Mouse (Mus musculus): ENCODE measurements around the gene Zg16.

Gene Zg16

DNA sequence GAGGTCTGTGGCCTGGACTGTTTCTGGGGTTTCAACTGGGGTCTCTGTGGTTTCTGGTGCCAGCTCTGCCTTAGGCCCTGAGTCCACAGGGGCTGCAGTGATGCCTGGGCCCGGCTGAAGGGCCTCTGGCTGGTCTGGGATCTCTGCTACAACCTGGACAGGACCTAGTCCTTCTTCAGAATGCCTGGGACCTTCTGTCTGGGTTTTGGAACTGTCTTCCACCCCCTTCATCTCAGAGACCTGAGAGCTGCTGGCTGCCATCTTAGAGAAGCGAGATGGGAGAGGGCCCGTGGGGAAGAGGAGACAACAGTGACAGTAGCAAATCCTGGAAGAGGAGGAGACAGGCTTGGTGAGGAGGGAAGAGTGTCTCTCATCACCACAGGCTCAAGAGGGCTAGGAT is 67.1 kb downstream of the Zg16 start:
- DNase-seq = peak; percentile 55 to 61

DNA sequence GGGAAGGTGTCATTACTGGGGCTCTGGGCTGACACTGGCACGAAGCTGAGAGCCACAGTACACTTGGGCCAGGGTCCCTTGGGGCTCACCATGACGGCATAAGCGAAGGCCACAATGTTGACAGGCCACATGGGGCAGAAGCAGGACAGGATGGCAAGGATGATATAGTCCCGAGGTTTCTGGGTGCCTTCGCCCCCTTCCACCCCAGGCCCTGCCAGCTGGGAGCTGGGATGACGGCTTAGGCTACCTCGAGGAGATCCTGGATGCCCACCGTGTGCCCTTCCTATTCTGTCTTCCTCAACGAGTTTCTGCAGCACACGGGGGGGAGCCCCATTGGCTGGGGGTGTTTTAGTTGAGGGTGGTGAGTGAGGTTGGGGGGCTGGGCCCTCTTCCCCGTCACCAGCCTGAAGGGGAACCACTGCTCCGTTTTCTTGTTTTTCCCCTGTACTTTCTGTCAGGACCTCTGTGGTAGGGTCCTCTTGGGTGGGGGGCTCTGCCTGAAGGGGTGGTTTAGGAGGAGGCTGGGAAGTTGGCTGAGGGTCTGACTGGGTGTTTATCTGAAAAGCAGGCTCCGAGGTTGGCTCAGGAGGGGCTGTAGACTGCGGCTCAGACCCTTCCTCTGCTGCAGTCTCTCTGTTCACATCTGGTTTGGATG is 67.7 kb downstream of the Zg16 start:
- peak in 1 of 2 experiments; percentile 48 for DNase-seq

DNA sequence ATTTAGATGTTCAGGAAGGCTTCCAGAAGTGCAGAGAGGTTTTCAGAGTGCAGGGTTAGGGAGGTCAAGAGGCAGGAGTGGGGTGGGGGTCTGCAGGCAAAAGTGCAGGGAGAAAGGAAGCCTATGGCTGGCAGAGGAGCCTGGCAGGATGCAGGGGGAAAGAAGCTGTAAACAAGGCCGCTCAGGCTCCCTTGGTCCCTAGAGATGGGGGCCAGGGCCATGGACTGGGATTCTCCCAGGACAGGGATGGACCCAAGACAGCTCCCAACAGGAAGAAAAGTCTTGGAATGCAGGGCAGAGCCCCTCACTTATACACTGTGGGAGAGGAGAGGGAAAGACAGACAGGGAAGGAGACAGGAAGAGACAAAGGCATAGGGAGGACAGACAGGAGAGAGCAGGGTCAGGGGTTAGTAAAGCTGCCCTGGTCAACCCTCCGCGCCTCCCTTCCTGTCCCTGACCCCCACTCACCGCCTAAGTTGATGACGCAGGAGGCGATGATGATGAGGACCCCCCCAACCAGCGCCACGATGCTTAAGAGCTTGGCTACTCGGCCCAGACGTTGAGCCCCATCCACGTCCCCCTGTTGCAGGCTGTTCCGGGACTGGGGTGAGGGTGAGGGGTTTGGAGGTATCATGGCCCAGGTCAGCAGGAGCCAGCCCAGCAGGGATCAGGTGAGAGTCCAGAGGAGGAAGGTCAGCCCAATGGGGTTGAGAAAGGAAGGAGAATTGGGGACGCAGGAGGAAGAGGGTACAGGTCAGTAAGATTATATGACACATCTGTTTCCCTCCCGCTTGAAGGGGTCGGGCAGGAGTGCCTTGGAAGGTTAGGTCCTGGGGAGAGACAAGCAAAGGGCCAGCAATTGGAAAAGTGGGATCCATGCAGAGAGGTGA is 68.5 kb downstream of the Zg16 start:
- DNase-seq = peak in 1 of 2 experiments; percentile 43

DNA sequence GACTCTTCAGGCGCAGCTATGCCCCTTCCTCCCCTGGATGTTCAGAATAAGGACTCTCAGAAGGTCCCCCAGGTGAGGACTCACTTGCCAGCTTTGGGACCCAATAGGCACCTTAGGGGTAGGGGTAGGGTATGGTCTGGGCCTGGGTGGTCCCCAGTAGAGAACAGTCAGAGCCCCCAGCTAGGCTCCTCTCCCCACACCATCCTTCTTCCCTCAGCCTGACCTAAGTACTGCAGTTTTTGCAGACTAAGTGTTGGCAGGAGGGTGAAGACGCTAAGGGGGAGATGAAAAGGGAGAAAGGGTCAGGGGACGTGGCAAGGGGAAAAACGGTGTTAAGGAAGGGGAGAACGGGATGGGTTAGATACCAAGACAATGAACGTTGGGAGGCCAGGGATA is 69.2 kb downstream of the Zg16 start:
- no peak for DNase-seq

DNA sequence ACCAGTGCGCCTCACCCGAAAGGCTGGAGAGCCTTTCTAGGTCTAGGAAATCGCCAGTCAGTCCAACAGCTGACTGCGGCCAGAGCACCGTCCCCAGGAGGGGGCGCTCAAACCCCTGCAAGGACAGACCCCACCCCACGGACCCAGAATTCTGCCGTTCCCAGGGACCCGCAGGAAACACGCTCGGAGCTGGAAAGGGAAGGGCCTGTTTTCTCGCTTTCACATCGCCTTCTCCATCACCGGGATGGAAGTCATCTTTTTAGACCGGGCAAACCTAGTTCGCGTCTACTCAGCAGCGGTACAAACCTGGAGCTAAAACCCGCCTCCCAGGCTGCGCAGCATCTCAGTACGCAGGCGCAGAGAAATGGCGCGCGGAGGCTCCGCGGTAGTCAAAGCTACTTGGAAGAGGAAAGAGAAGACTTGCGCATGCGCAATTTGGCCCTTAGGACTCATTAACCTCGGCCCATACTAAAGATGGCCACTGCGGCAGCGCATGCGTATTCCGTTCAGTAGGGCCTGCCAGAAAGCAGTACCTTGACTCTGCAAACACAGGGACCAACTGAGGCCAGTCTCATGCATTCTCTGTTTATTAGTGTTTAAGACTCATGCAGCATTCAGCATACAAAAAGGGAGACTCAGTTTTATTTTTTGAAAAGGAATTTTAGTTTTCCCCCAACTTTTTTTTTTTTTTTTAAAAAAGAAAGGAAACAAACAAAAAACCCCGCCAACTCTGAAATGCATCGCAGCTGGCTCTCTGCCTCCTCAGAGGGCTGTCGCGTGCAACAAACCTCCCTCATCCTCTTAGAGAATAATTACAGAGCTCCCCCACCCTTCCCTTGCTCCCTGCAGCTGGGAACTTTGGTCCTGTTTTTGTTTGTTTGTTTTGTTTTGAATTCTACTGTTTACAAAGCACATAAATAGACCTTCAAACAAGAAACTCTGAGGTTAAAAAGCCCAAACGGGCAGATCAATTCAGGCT is 69.9 kb downstream of the Zg16 start, which contains the start of gene Pagr1a:
Gene Pagr1a (minus strand): TSS at position 382 of the 979 bp plus-strand sequence.
- peak; percentile 97 to 98 for DNase-seq

DNA sequence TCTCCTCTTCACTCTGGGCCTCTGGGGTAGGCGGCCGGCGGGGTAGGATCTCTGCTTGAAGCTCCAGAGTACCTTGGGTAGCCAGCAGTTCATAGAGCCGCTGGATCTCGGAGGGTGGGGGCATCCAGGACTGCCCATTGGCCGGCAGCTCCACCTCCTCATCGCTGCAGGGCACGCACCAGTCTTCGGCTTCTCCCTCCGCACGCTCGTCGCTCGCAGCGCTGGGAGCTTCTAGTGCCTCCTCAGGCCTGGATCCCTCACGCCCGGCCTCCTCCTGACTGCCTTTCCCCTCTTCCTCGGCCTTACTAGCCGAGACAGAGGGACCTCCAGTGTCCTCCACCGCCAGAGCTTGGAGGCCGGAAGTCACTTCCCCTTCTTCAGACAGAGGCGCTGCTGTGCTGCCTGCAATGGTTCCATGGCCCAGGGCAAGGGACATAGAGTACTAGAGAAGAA is 70.6 kb downstream of the Zg16 start:
- peak; percentile 69 to 72 for DNase-seq

DNA sequence TGATC is 70.8 kb downstream of the Zg16 start, which contains the start of gene Pagr1b:
Gene Pagr1b (minus strand): TSS at position 4 of the 5 bp plus-strand sequence.
- DNase-seq = no peak

DNA sequence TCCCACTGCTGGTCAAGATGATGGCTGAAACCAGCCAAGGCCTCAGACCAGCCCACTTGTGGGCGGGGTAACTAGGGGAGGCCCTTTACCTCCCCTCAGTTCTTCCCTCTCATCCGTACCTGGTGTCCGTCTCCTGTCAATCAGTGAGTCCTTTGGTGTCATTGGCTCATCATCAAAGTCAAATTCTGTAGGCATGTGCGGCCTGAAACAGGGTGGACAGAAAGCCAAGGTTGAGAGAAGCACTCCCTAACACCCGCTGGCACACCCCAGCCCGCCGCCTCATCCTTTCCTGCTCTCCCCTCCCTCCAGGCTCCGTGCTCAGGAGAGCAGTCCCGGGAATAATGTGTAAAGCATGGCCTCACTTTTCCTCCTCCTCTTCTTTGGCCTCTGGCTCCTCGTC is 71.0 kb downstream of the Zg16 start:
- peak; percentile 63 to 74 for DNase-seq

DNA sequence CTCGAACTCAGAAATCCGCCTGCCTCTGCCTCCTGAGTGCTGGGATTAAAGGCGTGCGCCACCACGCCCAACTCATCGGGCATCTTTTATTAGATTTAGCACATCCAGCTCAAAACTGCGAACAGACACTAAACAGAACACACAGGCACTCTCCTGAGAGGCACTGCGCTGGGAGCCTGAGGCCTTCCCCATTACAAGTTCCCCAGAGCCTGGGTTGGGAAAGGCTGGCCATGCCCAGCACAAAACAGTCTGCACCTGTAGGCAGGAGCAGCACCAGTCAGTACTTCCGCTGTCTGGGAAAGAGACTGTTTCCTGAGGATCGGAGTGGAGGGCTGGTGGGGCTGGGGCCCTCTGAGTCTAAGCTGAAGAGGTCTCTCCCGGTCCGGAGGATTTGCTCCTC is 72.1 kb downstream of the Zg16 start:
- no peak for DNase-seq

DNA sequence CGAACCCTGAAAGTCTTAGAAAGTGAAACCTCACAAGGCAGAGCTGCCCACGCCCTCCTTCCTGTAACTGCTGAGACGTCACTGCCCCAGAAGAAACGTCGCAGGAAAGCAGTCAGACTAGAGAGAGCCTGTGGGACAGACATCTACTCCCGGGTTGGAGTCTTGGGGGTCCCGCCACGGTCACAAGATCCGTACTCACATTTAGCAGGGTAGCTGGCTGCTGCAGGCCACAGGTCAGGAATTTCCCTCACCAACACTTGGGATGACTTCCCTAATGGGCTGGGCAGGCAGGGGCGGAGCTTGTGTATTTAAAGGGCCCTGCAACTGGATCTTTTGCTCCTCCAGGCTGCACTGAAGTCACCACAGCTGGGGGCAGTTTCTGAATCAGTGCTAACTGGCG is 72.8 kb downstream of the Zg16 start, which contains the start of gene Mvp:
Gene Mvp (minus strand): TSS at position 302 of the 400 bp plus-strand sequence.
- DNase-seq = peak; percentile 70 to 73

GRCm38 (mm10) chr7:127013385-127013784 is 73.7 kb downstream of the Zg16 start:
- DNase-seq = no peak

- DNase-seq = no peak
These were observed 74.3 kb downstream of the Zg16 start for GRCm38 (mm10) chr7:127012845-127013244.

GRCm38 (mm10) chr7:127012374-127012773 is 74.8 kb downstream of the Zg16 start:
- DNase-seq = peak in 1 of 2 experiments; percentile 35

- no peak for DNase-seq
These were observed 75.4 kb downstream of the Zg16 start for GRCm38 (mm10) chr7:127011717-127012116.

DNA sequence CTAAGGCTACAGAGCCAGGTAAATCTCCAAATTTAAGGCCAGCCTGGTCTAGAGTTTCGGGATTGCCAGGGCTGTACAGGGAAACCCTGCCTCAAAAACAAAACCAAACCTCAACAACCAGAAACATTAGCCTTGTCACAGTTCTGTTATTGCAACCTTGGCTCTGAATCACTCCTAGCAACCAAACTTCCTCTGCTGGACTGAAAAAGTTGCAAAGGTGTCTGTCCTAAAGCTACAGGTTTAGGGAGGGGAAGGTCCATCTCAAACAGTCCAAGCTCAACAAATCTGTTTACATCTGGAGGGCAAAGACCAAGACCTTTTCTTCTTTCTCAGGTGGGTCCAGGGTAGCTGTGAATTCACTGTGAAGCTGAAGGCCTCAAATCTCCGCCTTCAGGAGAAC is 76.1 kb downstream of the Zg16 start:
- no peak for DNase-seq

DNA sequence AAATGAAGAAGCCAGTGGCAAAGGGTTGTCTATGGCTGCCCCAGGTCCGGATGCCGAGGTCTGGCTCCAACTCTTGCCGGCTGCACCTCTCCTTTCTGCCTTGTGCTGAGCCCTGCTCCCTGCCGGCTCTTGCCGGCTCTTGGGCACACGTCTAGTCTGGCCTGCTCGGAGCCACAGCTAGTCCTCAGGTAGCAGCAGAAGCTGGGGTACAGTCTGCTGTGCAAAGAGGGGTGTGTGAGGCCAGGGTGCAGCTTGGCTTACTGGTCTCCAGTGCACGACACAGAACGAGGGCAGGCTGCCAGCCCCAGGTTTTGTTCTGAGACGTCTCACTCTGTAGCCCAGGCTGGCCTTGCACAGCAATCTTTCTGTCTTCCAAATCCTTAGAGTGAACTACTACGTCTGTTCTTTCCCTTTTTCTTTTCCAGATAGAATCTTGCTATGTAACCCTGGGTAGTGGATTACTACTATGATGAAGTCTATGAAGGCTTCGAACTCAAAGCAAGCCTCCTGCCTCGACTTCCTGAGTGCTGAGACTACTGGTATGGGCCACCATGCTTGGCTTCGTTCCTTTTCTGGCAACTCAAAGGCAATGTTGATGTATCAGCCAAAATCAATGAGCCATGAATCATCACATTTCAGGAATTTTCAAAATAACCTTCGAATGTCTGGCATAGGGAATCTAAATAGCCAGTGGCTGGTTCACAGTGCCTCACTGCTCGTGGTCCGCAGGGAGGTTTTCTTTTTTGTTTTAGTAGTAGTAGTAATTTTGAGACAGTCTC is 77.6 kb downstream of the Zg16 start:
- peak; percentile 59 to 69 for DNase-seq

GRCm38 (mm10) chr7:127008239-127009019 is 78.7 kb downstream of the Zg16 start:
- peak; percentile 97 to 99 for DNase-seq

GRCm38 (mm10) chr7:127007313-127008024 is 79.7 kb downstream of the Zg16 start:
- DNase-seq = peak in 1 of 2 experiments; percentile 44

DNA sequence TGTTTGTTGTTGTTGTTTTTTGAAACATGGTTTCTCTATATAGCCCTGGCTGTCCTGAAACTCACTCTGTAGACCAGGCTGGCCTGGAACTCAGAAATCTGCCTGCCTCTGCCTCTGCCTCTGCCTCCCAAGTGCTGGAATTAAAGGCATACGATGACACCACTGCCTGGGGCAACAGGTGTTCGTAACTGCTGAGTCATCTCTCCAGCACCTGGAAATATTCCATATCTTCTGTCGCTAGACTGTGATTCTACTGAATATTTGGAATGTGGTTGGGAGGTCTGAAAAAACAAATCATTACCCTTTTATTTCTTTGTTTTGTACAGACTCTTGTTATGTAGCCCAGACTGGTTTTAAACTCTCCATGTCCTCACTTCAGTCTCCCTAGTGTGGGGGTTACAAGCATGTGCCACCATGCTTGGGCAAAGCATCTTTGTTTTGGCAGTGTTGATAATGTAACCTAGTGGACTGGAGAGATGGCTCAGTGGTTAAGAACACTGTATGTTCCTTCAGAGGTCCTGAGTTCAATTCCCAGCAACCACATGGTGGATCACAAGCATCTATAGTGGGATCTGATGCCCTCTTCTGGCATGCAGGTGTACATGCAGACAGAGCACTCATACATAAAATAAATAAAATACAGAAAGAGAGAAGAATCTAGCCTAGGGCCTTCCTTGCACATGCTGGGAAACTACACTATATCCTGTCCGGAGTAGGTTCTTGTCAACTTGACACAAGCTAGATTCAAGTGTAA is 82.8 kb downstream of the Zg16 start:
- DNase-seq = no peak

DNA sequence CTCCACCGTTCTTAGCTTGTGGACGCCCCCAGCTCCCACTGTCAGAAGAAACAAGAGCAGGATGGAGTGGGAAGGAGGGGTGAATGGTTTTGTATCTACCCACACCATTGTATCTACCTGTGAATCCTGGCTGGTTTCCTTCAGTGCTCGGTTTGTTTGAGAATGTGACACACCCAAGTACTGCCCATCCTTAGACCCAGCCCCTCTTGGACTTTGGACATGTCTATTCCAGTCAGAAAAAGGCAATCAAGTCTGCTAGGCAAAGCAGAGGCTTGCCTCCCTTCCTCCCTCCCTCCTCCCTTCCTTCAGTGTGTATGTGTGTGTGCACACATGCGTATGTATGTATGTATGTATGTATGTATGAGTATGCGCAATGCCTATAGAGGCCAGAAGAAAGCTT is 83.5 kb downstream of the Zg16 start:
- DNase-seq = no peak

Data from cerebellum, adult 18-20 months (tissue).